Mouse (Mus musculus) limb, embryonic 14.5 days (tissue): ENCODE measurements around the gene Ski. TPM values are rescaled to one million over a fixed set of nuclear protein-coding genes. Genes with fewer than 3 reads are reported as not detected.
A peak's percentile ranks its signal among the peaks of the same experiment; 100 is the strongest.

ENCODE experiments used
- ATAC-seq: fragments of 200-750 bp; cut with Nextera tagmentation; 2 replicates; pipeline ENCODE4 v1.8.0; 2017; ENCODE audit warnings: low read depth, moderate number of reproducible peaks, moderate TSS enrichment; ENCODE audit not compliant: low FRiP score
- DNase-seq: peaks from one replicate; pipeline ENCODE4 v3.0.0-alpha.2; 2015; ENCODE audit warnings: low spot score
- H3K27ac ChIP-seq: fragments of 300-500 bp; sonication (generic); replicated peaks from 2 replicates; pipeline ENCODE4 v1.5.1; 2014; ENCODE audit warnings: low read depth, mild to moderate bottlenecking, low read length, moderate library complexity, mixed read lengths
- H3K27me3 ChIP-seq: fragments of 300-500 bp; sonication (generic); 2 replicates; pipeline ENCODE4 v1.6.1; 2014; ENCODE audit warnings: low read length, mixed read lengths; ENCODE audit not compliant: control insufficient read depth, insufficient read depth
- H3K36me3 ChIP-seq: fragments of 300-500 bp; sonication (generic); 2 replicates; pipeline ENCODE4 v1.6.1; 2014; ENCODE audit warnings: mild to moderate bottlenecking, low read length, moderate library complexity, mixed read lengths; ENCODE audit not compliant: control insufficient read depth, insufficient read depth
- H3K4me1 ChIP-seq: fragments of 300-500 bp; sonication (generic); 2 replicates; pipeline ENCODE4 v1.6.1; 2014; ENCODE audit warnings: antibody characterized with exemption, low read length, mixed read lengths; ENCODE audit not compliant: control insufficient read depth, insufficient read depth
- H3K4me2 ChIP-seq: fragments of 300-500 bp; sonication (generic); replicated peaks from 2 replicates; pipeline ENCODE4 v1.6.1; 2014; ENCODE audit warnings: low read depth, mild to moderate bottlenecking, low read length, moderate library complexity; ENCODE audit not compliant: severe bottlenecking
- H3K4me3 ChIP-seq: fragments of 300-500 bp; sonication (generic); replicated peaks from 2 replicates; pipeline ENCODE4 v1.5.1; 2014; ENCODE audit warnings: low read length
- H3K9ac ChIP-seq: fragments of 300-500 bp; sonication (generic); 2 replicates; pipeline ENCODE4 v1.6.1; 2014; ENCODE audit warnings: mild to moderate bottlenecking, low read depth, low read length, moderate library complexity; ENCODE audit not compliant: severe bottlenecking
- H3K9me3 ChIP-seq: fragments of 300-500 bp; sonication (generic); 2 replicates; pipeline ENCODE4 v1.6.1; 2016; ENCODE audit warnings: low read length; ENCODE audit not compliant: control insufficient read depth
- POLR2A ChIP-seq: fragments of 200-500 bp; IDR thresholded peaks from 2 replicates; pipeline ENCODE4 v1.8.0; 2012; ENCODE audit warnings: inconsistent platforms, mild to moderate bottlenecking, moderate library complexity, borderline replicate concordance; ENCODE audit not compliant: insufficient read depth, insufficient read length; ENCODE audit errors: extremely low read depth
- WGBS: fragments of 180-500 bp; shearing (Covaris S2); extraction: QIAGEN DNeasy Blood & Tissue Kit; methylation state at CpG from one replicate; pipeline ENCODE4 v1.1.7; 2014; 5-methylcytosine and 5-hydroxymethylcytosine counted together
- polyA plus RNA-seq, 2 experiments: library from polyadenylated mRNA; depleted of rRNA in 1 of 2; stranded (reverse) in 1 of 2; unstranded in 1 of 2; fragments of >200 nt; fragmentation: Nextera tagmentation in 1 of 2; extraction: Ambion mirVana in 1 of 2; gene quantifications; 2 replicates each; pipeline versions ENCODE4 v1.2.1 to v1.2.3; 2012 to 2014

Gene Ski
- polyA plus RNA-seq, 2 experiments: 44.0 to 88.7 TPM

- DNase-seq: no peak
- no peaks in the 10 kb centered on the region for H3K27me3 ChIP-seq
- no peak overlapping the region for H3K4me3 ChIP-seq
- H3K36me3 ChIP-seq: peaks cover 7% of the 10 kb centered on the region; the same call in 1 of the 2 replicates
- peaks cover 76% of the 10 kb centered on the region for H3K4me1 ChIP-seq
- no peaks in the 10 kb centered on the region for H3K9me3 ChIP-seq
- 0 out of 2 replicates have a peak overlapping the region, but pooled peaks have one; percentile 41 for H3K27ac ChIP-seq
- no peak overlapping the region for H3K4me2 ChIP-seq
- WGBS: 1% methylated on average over 4 of the region's 4 CpGs
- H3K9ac ChIP-seq: no peak overlapping the region; the same call in 1 of the 2 replicates
- no peak for ATAC-seq
- no peak for TF ChIP-seq POLR2A
Measured at GRCm38 (mm10) chr4:155189711-155190139, 32.7 kb downstream of the Ski start.

- Histone ChIP-seq H3K27ac (0 out of 2 replicates have a peak overlapping the region, but pooled peaks have one; percentile 8), H3K9me3 (no peaks in the 10 kb centered on the region), H3K4me3 (no peak overlapping the region), H3K36me3 (peaks cover 7% of the 10 kb centered on the region; the same call in 1 of the 2 replicates), H3K4me1 (peaks cover 81% of the 10 kb centered on the region), H3K27me3 (no peaks in the 10 kb centered on the region), H3K9ac (no peak overlapping the region), H3K4me2 (no peak overlapping the region)
- ATAC-seq (no peak), DNase-seq (no peak)
- no peak for TF ChIP-seq POLR2A
Measured at GRCm38 (mm10) chr4:155188803-155189202, 33.6 kb downstream of the Ski start.

- DNase-seq (no peak), ATAC-seq (no peak)
- 12% methylated on average over 8 of the region's 8 CpGs for WGBS
- Histone ChIP-seq H3K27me3 (no peaks in the 10 kb centered on the region), H3K36me3 (peaks cover 5% of the 10 kb centered on the region; the same call in 1 of the 2 replicates), H3K4me3 (no peak overlapping the region), H3K4me2 (no peak overlapping the region), H3K27ac (no peak overlapping the region), H3K9ac (no peak overlapping the region), H3K4me1 (peaks cover 86% of the 10 kb centered on the region), H3K9me3 (no peaks in the 10 kb centered on the region)
- no peak for TF ChIP-seq POLR2A
Measured at GRCm38 (mm10) chr4:155188341-155188740, 34.1 kb downstream of the Ski start.

GRCm38 (mm10) chr4:155187192-155187674, 35.2 kb downstream of the Ski start:
- no peak overlapping the region for H3K9ac ChIP-seq
- WGBS: 57% methylated on average over 3 of the region's 3 CpGs
- no peak for TF ChIP-seq POLR2A

GRCm38 (mm10) chr4:155185845-155186244, 36.5 kb downstream of the Ski start:
- Histone ChIP-seq H3K4me3 (no peak overlapping the region), H3K27me3 (no peaks in the 10 kb centered on the region), H3K27ac (no peak overlapping the region), H3K9ac (no peak overlapping the region), H3K36me3 (no peaks in the 10 kb centered on the region; the same call in 1 of the 2 replicates), H3K4me2 (no peak overlapping the region), H3K9me3 (no peaks in the 10 kb centered on the region), H3K4me1 (peaks cover 71% of the 10 kb centered on the region)
- 89% methylated on average over 9 of the region's 9 CpGs for WGBS
- ATAC-seq (no peak), DNase-seq (no peak)
- no peak for TF ChIP-seq POLR2A

More at GRCm38 (mm10) chr4:155187192-155187674, 35.2 kb downstream of the Ski start:
- Histone ChIP-seq H3K27ac (0 out of 2 replicates have a peak overlapping the region, but pooled peaks have one; percentile 0), H3K36me3 (no peaks in the 10 kb centered on the region; the same call in 1 of the 2 replicates), H3K4me1 (peaks cover 83% of the 10 kb centered on the region), H3K4me3 (no peak overlapping the region), H3K27me3 (no peaks in the 10 kb centered on the region), H3K9me3 (no peaks in the 10 kb centered on the region), H3K4me2 (no peak overlapping the region)
- no peak for ATAC-seq
- DNase-seq: no peak
